Comparison of ENCODE assay signal across 8 mouse cellular contexts in genomic region chr14:27108748-27109504, GRCm38 (mm10). TPM values are rescaled to one million over a fixed set of nuclear protein-coding genes. Genes with fewer than 3 reads are reported as not detected.
DNase-seq lines count a peak whose midpoint lies in the region; ATAC-seq and TF ChIP-seq lines count a peak whose summit lies in the region.

No protein-coding gene starts in this region.

- WGBS in liver, embryonic 14.5 days (ENCODE audit: insufficient replicate concordance), result 46% methylated on average over 6 of the region's 6 CpGs

- H3K4me1 ChIP-seq in liver, embryonic 14.5 days (replicated peaks; ENCODE audit: control insufficient read depth in 2 of 2, insufficient read depth in 2 of 2, low read length in 1 of 2), result no peaks in the 10 kb centered on the region

- no peak for ATAC-seq in cerebellum, adult (ENCODE audit: insufficient number of reproducible peaks, low FRiP score, low TSS enrichment)
- no peak for ATAC-seq in liver, embryonic 14.5 days (ENCODE audit: insufficient read depth)
- peak; percentile 36; the same call in 1 of the 2 replicates for ATAC-seq in common myeloid progenitor, adult 5-6 weeks (replicated peaks; ENCODE audit: low read depth, poor library complexity, severe bottlenecking)

- H3K27ac ChIP-seq in liver, embryonic 14.5 days, result no peak overlapping the region

- intact Hi-C loops in left cerebral cortex, postnatal 36 days (cut with DNase I), result no loop called here

- peak; percentile 27 for TF ChIP-seq CTCF in liver, embryonic 14.5 days (IDR thresholded peaks at IDR 0.05; ENCODE audit: low read depth)

- H3K27me3 ChIP-seq in liver, embryonic 14.5 days (ENCODE audit: control insufficient read depth, insufficient read depth, low read length), result no peaks in the 10 kb centered on the region

- H3K4me3 ChIP-seq in liver, embryonic 14.5 days (ENCODE audit: insufficient read depth in 1 of 2, low read depth in 2 of 2, low read length in 2 of 2), result no peak overlapping the region

- H3K9me3 ChIP-seq in liver, embryonic 14.5 days (ENCODE audit: control insufficient read depth, low read length), result no peaks in the 10 kb centered on the region

- H3K9ac ChIP-seq in liver, embryonic 14.5 days (replicated peaks), result no peak overlapping the region

- DNase-seq in cerebellum, adult 18-20 months, result peak; percentile 22 to 23
- DNase-seq in liver, embryonic 14.5 days (ENCODE audit: low read depth in 3 of 3, low spot score in 3 of 3), result no peak
- no peak for DNase-seq in liver
- peak; percentile 56 for DNase-seq in lung, postnatal 36 days
- DNase-seq in embryo, embryonic 9.5 days (ENCODE audit: extremely low spot score), result no peak
- no peak for DNase-seq in left cerebral cortex, postnatal 36 days (ENCODE audit: low spot score in 2 of 2)

- no peaks in the 10 kb centered on the region for H3K36me3 ChIP-seq in liver, embryonic 14.5 days (replicated peaks; ENCODE audit: control insufficient read depth, insufficient read depth, low read depth)

- no peak for TF ChIP-seq EP300 in liver, embryonic 14.5 days (IDR thresholded peaks at IDR 0.05; ENCODE audit: low read depth)

- no peak overlapping the region for H3K4me2 ChIP-seq in liver, embryonic 14.5 days (ENCODE audit: low read depth)

RNA-seq across cellular contexts. Expression of gene Arhgef3, which starts 5.8 kb away (rescaled TPM):
- 1.9 and 2.6 TPM in 2 replicates for polyA plus RNA-seq in liver, embryonic 14.5 days (2012; rRNA removed)
- 5.3 and 5.4 TPM in 2 replicates for polyA plus RNA-seq in liver, embryonic 14.5 days (2014; fragmentation: Nextera tagmentation; extraction: Ambion mirVana)
- total RNA-seq in common myeloid progenitor, adult 5-6 weeks (2017), result 23.1 and 24.1 TPM in 2 replicates
- 10 to 100 TPM; 66.5 to 67.7 TPM for total RNA-seq in left cerebral cortex, postnatal 36 days (2021)

Comparison
In these comparisons a context has a peak if more than half of its experiments do, and no peak if none do; other contexts are left out.
1. DNase-seq: peak in cerebellum, adult 18-20 months (2 of 2) and lung, postnatal 36 days (single experiment); none in liver, embryonic 14.5 days (0 of 3), liver (single experiment), embryo, embryonic 9.5 days (single experiment) and left cerebral cortex, postnatal 36 days (0 of 2).